Mouse (Mus musculus) stomach, postnatal 0 days (tissue): ENCODE measurements around the gene Ptn. TPM values are rescaled to one million over a fixed set of nuclear protein-coding genes. Genes with fewer than 3 reads are reported as not detected.

Source experiments
- ATAC-seq: fragments of 200-750 bp; cut with Nextera tagmentation; 2 replicates; pipeline ENCODE4 v1.8.0; 2017; ENCODE audit not compliant: low FRiP score, low TSS enrichment
- DNase-seq: peaks from one replicate; pipeline ENCODE4 v3.0.0-alpha.2; 2016; ENCODE audit warnings: low spot score
- H3K27ac ChIP-seq: fragments of 300-500 bp; sonication (generic); replicated peaks from 2 replicates; pipeline ENCODE4 v1.5.1; 2014; ENCODE audit warnings: mild to moderate bottlenecking, control low read depth
- H3K27me3 ChIP-seq: fragments of 300-500 bp; sonication (generic); 2 replicates; pipeline ENCODE4 v1.6.1; 2014; ENCODE audit warnings: low read length; ENCODE audit not compliant: control insufficient read depth, insufficient read depth
- H3K36me3 ChIP-seq: fragments of 300-500 bp; sonication (generic); 2 replicates; pipeline ENCODE4 v1.6.1; 2014; ENCODE audit warnings: low read length, mixed read lengths; ENCODE audit not compliant: control insufficient read depth, insufficient read depth
- H3K4me1 ChIP-seq: fragments of 300-500 bp; sonication (generic); replicated peaks from 2 replicates; pipeline ENCODE4 v1.6.1; 2014; ENCODE audit warnings: antibody characterized with exemption; ENCODE audit not compliant: control insufficient read depth, insufficient read depth
- H3K4me2 ChIP-seq: fragments of 300-500 bp; sonication (generic); replicated peaks from 2 replicates; pipeline ENCODE4 v1.6.1; 2014; ENCODE audit warnings: low read depth, mild to moderate bottlenecking, control low read depth, moderate library complexity
- H3K4me3 ChIP-seq: fragments of 300-500 bp; sonication (generic); 2 replicates; pipeline ENCODE4 v1.5.1; 2014; ENCODE audit warnings: low read depth, low read length, control low read depth
- H3K9ac ChIP-seq: fragments of 300-500 bp; sonication (generic); 2 replicates; pipeline ENCODE4 v1.6.1; 2014; ENCODE audit warnings: mild to moderate bottlenecking, low read length, control low read depth, mixed read lengths
- H3K9me3 ChIP-seq: fragments of 300-500 bp; sonication (generic); 2 replicates; pipeline ENCODE4 v1.6.1; 2016; ENCODE audit warnings: low read length; ENCODE audit not compliant: control insufficient read depth
- CTCF ChIP-seq: IDR thresholded peaks from 2 replicates; pipeline ENCODE4 v1.5.1; 2016; ENCODE audit warnings: antibody characterized with exemption, low read depth, mild to moderate bottlenecking, moderate library complexity
- EP300 ChIP-seq: optimal IDR thresholded peaks from 2 replicates; pipeline ENCODE3; 2016; ENCODE audit warnings: antibody characterized with exemption
- WGBS: fragments of 180-500 bp; shearing (Covaris S2); extraction: QIAGEN DNeasy Blood & Tissue Kit; methylation state at CpG from one replicate; pipeline ENCODE4 v1.1.7; 2014; 5-methylcytosine and 5-hydroxymethylcytosine counted together
- polyA plus RNA-seq: library from polyadenylated mRNA; unstranded; fragments of >200 nt; fragmentation: Nextera tagmentation; extraction: Ambion mirVana; gene quantifications from 2 replicates; pipeline ENCODE4 v1.2.1, GENCODE M21; 2015

The Ptn gene
- polyA plus RNA-seq, 1 experiment from 2014 or later, result 157 TPM

DNA sequence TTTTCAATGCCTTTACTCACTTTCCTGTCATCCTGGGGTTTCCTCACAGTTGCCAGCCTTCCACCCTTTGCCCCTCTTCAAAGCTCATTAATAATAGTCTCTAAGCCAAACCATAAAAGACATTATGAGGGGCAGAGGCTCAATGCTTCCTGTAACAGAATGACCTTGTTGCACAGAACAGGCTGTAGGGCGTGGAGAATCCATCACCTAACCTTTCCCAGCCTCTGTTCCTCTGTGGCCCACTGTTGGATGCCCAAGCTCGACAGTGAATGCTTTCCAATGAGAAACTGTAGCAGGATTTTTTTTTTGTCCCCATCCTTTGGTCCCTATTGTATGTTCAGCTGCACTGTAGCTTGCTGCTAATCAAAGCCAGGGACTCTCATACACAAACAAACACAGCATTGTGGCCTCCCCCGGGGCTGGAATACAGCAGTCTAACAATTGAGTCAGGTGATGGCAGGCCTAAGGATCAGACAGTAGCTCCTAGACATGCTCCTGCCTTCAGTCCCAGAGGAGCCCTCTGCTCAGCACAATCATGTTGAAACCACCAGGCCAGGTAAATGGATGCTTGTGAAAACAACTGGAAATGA, 12.9 kb downstream of the Ptn start:
- no peak for TF ChIP-seq EP300
- no peak for TF ChIP-seq CTCF
- no peak overlapping the region for H3K4me3 ChIP-seq
- no peak for DNase-seq
- H3K9me3 ChIP-seq, result no peaks in the 10 kb centered on the region
- H3K4me1 ChIP-seq, result no peaks in the 10 kb centered on the region
- 53% methylated on average over 3 of the region's 3 CpGs for WGBS
- H3K36me3 ChIP-seq, result no peaks in the 10 kb centered on the region
- no peak for ATAC-seq
- no peak overlapping the region for H3K27ac ChIP-seq
- H3K4me2 ChIP-seq, result no peak overlapping the region
- H3K27me3 ChIP-seq, result no peaks in the 10 kb centered on the region
- H3K9ac ChIP-seq, result no peak overlapping the region

DNA sequence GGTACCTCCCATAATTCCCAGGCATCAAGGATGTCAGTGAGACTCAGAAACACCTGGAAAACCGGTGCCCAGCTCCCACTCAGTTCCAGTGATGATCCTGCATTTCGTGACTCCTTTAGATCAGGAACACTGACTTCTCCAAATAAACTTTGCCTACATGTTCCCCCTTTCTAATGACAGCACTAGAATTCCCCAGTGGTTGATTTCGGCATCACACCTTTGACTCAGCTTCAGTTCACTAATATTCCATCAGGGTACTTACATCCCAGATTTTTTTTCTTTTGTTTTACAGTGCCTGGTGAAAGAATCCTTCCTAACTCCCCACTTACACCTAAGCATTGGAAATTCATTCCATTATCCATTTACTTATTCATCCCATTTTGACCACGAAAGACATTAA, 15.5 kb downstream of the Ptn start:
- H3K27me3 ChIP-seq, result no peaks in the 10 kb centered on the region
- H3K4me3 ChIP-seq, result no peak overlapping the region
- H3K4me1 ChIP-seq, result no peaks in the 10 kb centered on the region
- H3K36me3 ChIP-seq, result no peaks in the 10 kb centered on the region
- DNase-seq (no peak), ATAC-seq (no peak)
- 86% methylated on average over 4 of the region's 4 CpGs for WGBS
- H3K4me2 ChIP-seq, result no peak overlapping the region
- H3K9me3 ChIP-seq, result no peaks in the 10 kb centered on the region
- no peak overlapping the region for H3K27ac ChIP-seq
- no peak overlapping the region for H3K9ac ChIP-seq
- peak; percentile 40 for TF ChIP-seq CTCF
- no peak for TF ChIP-seq EP300

DNA sequence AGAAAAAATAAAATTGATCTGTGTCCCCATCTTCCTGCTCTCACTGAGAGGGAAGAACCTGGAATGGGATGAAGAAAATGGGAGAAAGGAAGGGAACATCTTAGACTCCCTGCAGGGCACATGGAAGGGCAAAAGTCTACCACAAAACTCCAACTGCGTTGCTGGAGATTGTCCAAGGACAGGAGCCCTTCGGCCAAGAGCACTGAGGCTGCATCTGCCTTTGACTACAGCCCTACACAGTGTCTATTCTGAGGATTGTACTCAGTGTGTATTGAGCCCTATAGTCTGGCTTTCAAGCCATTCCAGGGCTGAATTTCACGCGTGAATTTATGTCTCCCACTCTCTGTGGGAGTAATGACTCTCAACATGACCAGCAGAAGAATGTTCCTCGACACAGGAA, 16.2 kb downstream of the Ptn start:
- WGBS, result 49% methylated on average over 5 of the region's 5 CpGs
- Histone ChIP-seq H3K27me3 (no peaks in the 10 kb centered on the region), H3K4me2 (no peak overlapping the region), H3K9ac (no peak overlapping the region), H3K27ac (no peak overlapping the region), H3K4me1 (0 out of 2 replicates have a peak, but pooled peaks cover under 1% of the 10 kb centered on the region), H3K4me3 (no peak overlapping the region), H3K9me3 (no peaks in the 10 kb centered on the region), H3K36me3 (no peaks in the 10 kb centered on the region)
- ATAC-seq (no peak), DNase-seq (no peak)
- no peak for TF ChIP-seq CTCF
- TF ChIP-seq EP300, result no peak

DNA sequence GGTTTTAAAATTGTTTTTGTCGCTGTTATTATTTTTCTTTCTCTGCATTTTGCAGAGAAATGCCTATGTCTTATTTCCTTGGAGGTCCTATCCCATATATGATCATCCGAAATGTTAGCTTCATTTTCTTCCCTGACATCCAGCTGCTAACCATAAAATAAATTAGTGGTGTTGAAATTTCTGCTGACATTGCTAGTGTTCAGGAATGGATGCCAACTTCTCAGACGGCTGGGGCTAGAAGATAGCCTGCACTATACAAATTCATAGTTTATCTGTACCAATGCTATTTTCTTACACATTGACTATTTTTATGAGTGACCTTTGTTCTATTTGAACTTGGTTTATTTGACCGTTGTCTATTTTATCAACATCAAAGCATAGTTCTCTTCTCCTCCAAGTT, 20.8 kb downstream of the Ptn start:
- no peak overlapping the region for H3K27ac ChIP-seq
- DNase-seq, result no peak
- H3K4me3 ChIP-seq, result no peak overlapping the region
- no peak overlapping the region; the same call in 1 of the 2 replicates for H3K4me2 ChIP-seq
- H3K9ac ChIP-seq, result no peak overlapping the region
- TF ChIP-seq EP300 (no peak), CTCF (no peak)
- ATAC-seq, result no peak
- H3K27me3 ChIP-seq, result no peaks in the 10 kb centered on the region
- H3K9me3 ChIP-seq, result no peaks in the 10 kb centered on the region
- 50% methylated on average over 4 of the region's 4 CpGs for WGBS
- H3K4me1 ChIP-seq, result 0 out of 2 replicates have a peak, but pooled peaks cover 4% of the 10 kb centered on the region
- H3K36me3 ChIP-seq, result no peaks in the 10 kb centered on the region

- no peak overlapping the region; the same call in 1 of the 2 replicates for H3K4me2 ChIP-seq
- 0 out of 2 replicates have a peak, but pooled peaks cover 4% of the 10 kb centered on the region for H3K4me1 ChIP-seq
- no peak overlapping the region for H3K9ac ChIP-seq
- no peaks in the 10 kb centered on the region for H3K9me3 ChIP-seq
- no peak for TF ChIP-seq EP300
- TF ChIP-seq CTCF, result no peak
- no peak overlapping the region for H3K27ac ChIP-seq
- DNase-seq (no peak), ATAC-seq (no peak)
- H3K36me3 ChIP-seq, result no peaks in the 10 kb centered on the region
- H3K27me3 ChIP-seq, result no peaks in the 10 kb centered on the region
- 41% methylated on average over 12 of the region's 12 CpGs for WGBS
- H3K4me3 ChIP-seq, result no peak overlapping the region
Observed at GRCm38 (mm10) chr6:36788576-36789191, 21.3 kb downstream of the Ptn start.

GRCm38 (mm10) chr6:36784682-36785208, 25.3 kb downstream of the Ptn start:
- Histone ChIP-seq H3K4me3 (no peak overlapping the region), H3K27me3 (no peaks in the 10 kb centered on the region), H3K9me3 (no peaks in the 10 kb centered on the region), H3K27ac (no peak overlapping the region), H3K4me2 (no peak overlapping the region), H3K36me3 (no peaks in the 10 kb centered on the region), H3K9ac (no peak overlapping the region), H3K4me1 (0 out of 2 replicates have a peak, but pooled peaks cover 4% of the 10 kb centered on the region)
- WGBS, result 46% methylated on average over 3 of the region's 3 CpGs
- TF ChIP-seq CTCF, result no peak
- no peak for TF ChIP-seq EP300
- ATAC-seq (no peak), DNase-seq (no peak)
